Mouse (Mus musculus) lung, embryonic 14.5 days (tissue): ENCODE results near the gene Pcnx. TPM values are rescaled to one million over a fixed set of nuclear protein-coding genes. Genes with fewer than 3 reads are reported as not detected.

ENCODE experiments used
- ATAC-seq: fragments of 200-750 bp; cut with Nextera tagmentation; 2 replicates; pipeline ENCODE4 v1.8.0; 2017; ENCODE audit warnings: mild to moderate bottlenecking, moderate TSS enrichment, moderate library complexity; ENCODE audit not compliant: insufficient read depth
- DNase-seq: peaks from one replicate; pipeline ENCODE4 v3.0.0-alpha.2; 2015
- H3K27ac ChIP-seq: fragments of 300-500 bp; sonication (generic); 2 replicates; pipeline ENCODE4 v1.5.1; 2014; ENCODE audit warnings: low read depth, mild to moderate bottlenecking, moderate library complexity
- H3K27me3 ChIP-seq: fragments of 300-500 bp; sonication (generic); 2 replicates; pipeline ENCODE4 v1.6.1; 2014; ENCODE audit warnings: low read length, control low read depth; ENCODE audit not compliant: insufficient read depth
- H3K36me3 ChIP-seq: fragments of 300-500 bp; sonication (generic); 2 replicates; pipeline ENCODE4 v1.6.1; 2014; ENCODE audit warnings: control low read depth; ENCODE audit not compliant: insufficient read depth
- H3K4me1 ChIP-seq: fragments of 300-500 bp; sonication (generic); 2 replicates; pipeline ENCODE4 v1.6.1; 2014; ENCODE audit warnings: antibody characterized with exemption, control low read depth; ENCODE audit not compliant: insufficient read depth
- H3K4me2 ChIP-seq: fragments of 300-500 bp; sonication (generic); 2 replicates; pipeline ENCODE4 v1.6.1; 2014; ENCODE audit warnings: mild to moderate bottlenecking
- H3K4me3 ChIP-seq: fragments of 300-500 bp; sonication (generic); 2 replicates; pipeline ENCODE4 v1.5.1; 2014; ENCODE audit warnings: low read depth, low read length
- H3K9ac ChIP-seq: fragments of 300-500 bp; sonication (generic); 2 replicates; pipeline ENCODE4 v1.6.1; 2014
- H3K9me3 ChIP-seq: fragments of 300-500 bp; sonication (generic); 2 replicates; pipeline ENCODE4 v1.6.1; 2016; ENCODE audit warnings: low read depth, low read length, control low read depth
- CTCF ChIP-seq: IDR thresholded peaks from 2 replicates; pipeline ENCODE4 v1.5.1; 2016; ENCODE audit warnings: antibody characterized with exemption, low read depth
- WGBS: fragments of 180-500 bp; shearing (Covaris S2); extraction: QIAGEN DNeasy Blood & Tissue Kit; methylation state at CpG from one replicate; pipeline ENCODE4 v1.1.7; 2014; 5-methylcytosine and 5-hydroxymethylcytosine counted together
- polyA plus RNA-seq: library from polyadenylated mRNA; unstranded; fragments of >200 nt; fragmentation: Nextera tagmentation; extraction: Ambion mirVana; gene quantifications from 2 replicates; pipeline ENCODE4 v1.2.1, GENCODE M21; 2014

Gene Pcnx
- polyA plus RNA-seq, 1 experiment from 2014 or later: 17.4 TPM

DNA sequence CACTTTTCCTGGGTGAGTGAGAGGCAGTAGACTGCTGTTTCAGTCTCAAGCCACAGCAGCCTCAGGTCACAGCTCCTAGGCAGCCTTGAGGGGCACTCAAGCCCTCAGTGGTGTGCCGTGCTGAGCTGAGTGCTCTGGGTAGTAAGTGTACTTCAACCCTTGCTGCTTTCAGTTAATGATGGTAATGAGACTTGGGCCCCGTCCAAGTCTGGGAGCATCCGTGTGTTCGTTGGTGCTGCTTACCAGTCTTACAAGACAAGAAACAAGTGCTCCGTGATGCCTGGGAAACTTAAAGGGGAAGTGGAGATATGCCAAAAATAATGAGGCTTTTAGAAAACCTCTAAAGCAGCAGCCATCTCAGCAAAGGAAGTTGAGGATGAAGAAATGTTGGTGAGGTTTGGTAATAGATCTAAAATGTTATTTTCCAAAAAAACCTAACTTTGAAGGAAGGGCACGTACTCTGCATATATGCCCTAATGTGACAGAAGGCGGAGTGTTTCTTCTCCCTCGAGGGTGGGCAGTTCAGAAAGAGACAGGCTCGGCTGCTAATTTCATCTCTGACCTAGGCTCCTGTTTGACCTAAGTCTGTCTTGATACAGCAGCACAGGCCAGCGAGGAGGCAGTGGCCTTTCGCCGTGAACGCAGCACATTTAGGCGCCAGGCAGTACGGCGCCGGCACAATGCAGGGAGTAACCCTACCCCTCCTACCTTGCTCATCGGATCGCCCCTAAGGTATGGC is 68.0 kb downstream of the Pcnx start:
- WGBS: 63% methylated on average over 19 of the region's 19 CpGs
- no peak overlapping the region for H3K27ac ChIP-seq
- no peaks in the 10 kb centered on the region for H3K27me3 ChIP-seq
- H3K9ac ChIP-seq: no peak overlapping the region
- DNase-seq (peak; percentile 24), ATAC-seq (no peak)
- H3K4me2 ChIP-seq: no peak overlapping the region
- no peak overlapping the region for H3K4me3 ChIP-seq
- no peak for TF ChIP-seq CTCF
- H3K4me1 ChIP-seq: 0 out of 2 replicates have a peak, but pooled peaks cover 9% of the 10 kb centered on the region
- no peaks in the 10 kb centered on the region for H3K9me3 ChIP-seq
- H3K36me3 ChIP-seq: no peaks in the 10 kb centered on the region

GRCm38 (mm10) chr12:81928382-81928770 is 68.6 kb downstream of the Pcnx start:
- H3K9me3 ChIP-seq: no peaks in the 10 kb centered on the region
- DNase-seq (no peak), ATAC-seq (no peak)
- H3K9ac ChIP-seq: no peak overlapping the region
- H3K4me2 ChIP-seq: no peak overlapping the region
- H3K4me1 ChIP-seq: 0 out of 2 replicates have a peak, but pooled peaks cover 9% of the 10 kb centered on the region
- no peak for TF ChIP-seq CTCF
- H3K4me3 ChIP-seq: no peak overlapping the region
- H3K36me3 ChIP-seq: peaks cover 4% of the 10 kb centered on the region; the same call in 1 of the 2 replicates
- WGBS: 62% methylated on average over 6 of the region's 6 CpGs
- H3K27me3 ChIP-seq: no peaks in the 10 kb centered on the region
- no peak overlapping the region for H3K27ac ChIP-seq

DNA sequence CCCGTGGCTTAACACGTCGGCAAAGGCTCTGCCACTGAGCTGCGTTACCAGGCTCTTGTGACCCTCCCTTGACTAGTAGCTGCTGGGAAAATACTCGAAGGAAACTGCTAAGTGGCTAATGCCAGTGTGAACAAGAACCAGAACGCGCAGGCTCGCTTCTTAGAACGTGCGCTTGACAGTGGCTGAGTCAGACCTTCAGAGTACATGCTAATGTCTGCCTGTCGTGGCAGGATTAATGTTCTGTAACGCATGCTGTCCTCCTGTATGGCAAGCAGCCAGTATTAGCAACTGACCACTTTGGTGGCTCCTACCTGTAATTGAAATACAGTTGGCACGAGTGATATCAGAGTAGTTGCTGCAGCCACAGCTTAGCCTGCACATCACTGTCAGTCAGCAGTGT is 72.2 kb downstream of the Pcnx start:
- no peaks in the 10 kb centered on the region for H3K9me3 ChIP-seq
- no peak for DNase-seq

GRCm38 (mm10) chr12:81933430-81933829 is 73.6 kb downstream of the Pcnx start:
- no peaks in the 10 kb centered on the region for H3K27me3 ChIP-seq
- no peak for DNase-seq
- H3K4me3 ChIP-seq: no peak overlapping the region
- H3K27ac ChIP-seq: no peak overlapping the region
- H3K36me3 ChIP-seq: peaks cover 10% of the 10 kb centered on the region; the same call in 1 of the 2 replicates
- H3K4me2 ChIP-seq: no peak overlapping the region
- H3K4me1 ChIP-seq: no peaks in the 10 kb centered on the region
- no peak overlapping the region for H3K9ac ChIP-seq
- 84% methylated on average over 5 of the region's 5 CpGs for WGBS
- no peak for TF ChIP-seq CTCF
- ATAC-seq: no peak
- H3K9me3 ChIP-seq: no peaks in the 10 kb centered on the region

More for the DNA sequence above, 72.2 kb downstream of the Pcnx start:
- no peak for TF ChIP-seq CTCF
- Histone ChIP-seq H3K9ac (no peak overlapping the region), H3K36me3 (peaks cover 10% of the 10 kb centered on the region; the same call in 1 of the 2 replicates), H3K4me3 (no peak overlapping the region), H3K27me3 (no peaks in the 10 kb centered on the region), H3K4me2 (no peak overlapping the region), H3K4me1 (0 out of 2 replicates have a peak, but pooled peaks cover 5% of the 10 kb centered on the region), H3K27ac (no peak overlapping the region)
- no peak for ATAC-seq
- 71% methylated on average over 13 of the region's 13 CpGs for WGBS

- WGBS: 87% methylated on average over 5 of the region's 5 CpGs
- no peak for TF ChIP-seq CTCF
- H3K9me3 ChIP-seq: no peaks in the 10 kb centered on the region
- no peaks in the 10 kb centered on the region for H3K27me3 ChIP-seq
- no peak overlapping the region for H3K9ac ChIP-seq
- no peak for ATAC-seq
- no peak overlapping the region for H3K27ac ChIP-seq
- H3K4me2 ChIP-seq: no peak overlapping the region
- H3K4me3 ChIP-seq: no peak overlapping the region
- H3K4me1 ChIP-seq: no peaks in the 10 kb centered on the region
- H3K36me3 ChIP-seq: peaks cover 10% of the 10 kb centered on the region; the same call in 1 of the 2 replicates
- no peak for DNase-seq
Measured at GRCm38 (mm10) chr12:81934510-81934909, 74.7 kb downstream of the Pcnx start.

GRCm38 (mm10) chr12:81936066-81936465 is 76.2 kb downstream of the Pcnx start:
- Histone ChIP-seq H3K27me3 (no peaks in the 10 kb centered on the region), H3K36me3 (peaks cover 10% of the 10 kb centered on the region; the same call in 1 of the 2 replicates), H3K4me3 (no peak overlapping the region), H3K27ac (no peak overlapping the region), H3K4me1 (no peaks in the 10 kb centered on the region), H3K9ac (no peak overlapping the region), H3K9me3 (no peaks in the 10 kb centered on the region), H3K4me2 (no peak overlapping the region)
- no peak for ATAC-seq
- 68% methylated on average over 4 of the region's 4 CpGs for WGBS
- TF ChIP-seq CTCF: no peak
- no peak for DNase-seq

DNA sequence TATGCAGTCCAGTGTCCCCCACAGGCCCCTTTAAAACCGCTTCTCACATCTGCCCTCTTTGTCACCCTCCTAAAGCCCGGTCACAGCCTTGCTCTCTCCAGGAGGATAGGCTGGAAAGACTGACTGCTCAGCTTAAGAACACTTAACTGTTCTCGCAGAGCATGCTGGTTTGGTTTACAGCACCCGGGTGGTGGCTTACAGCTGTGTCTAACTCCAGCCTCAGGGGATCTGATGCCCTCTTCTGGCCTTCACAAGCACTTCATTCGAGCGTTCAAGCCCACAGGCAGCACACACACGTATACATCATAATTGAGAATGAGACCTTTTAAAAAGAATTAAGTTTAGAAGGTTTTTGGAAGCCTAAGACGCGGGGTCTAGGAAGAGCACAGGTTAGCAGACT is 81.4 kb downstream of the Pcnx start:
- Histone ChIP-seq H3K4me1 (0 out of 2 replicates have a peak, but pooled peaks cover 5% of the 10 kb centered on the region), H3K4me2 (no peak overlapping the region), H3K4me3 (no peak overlapping the region), H3K27me3 (no peaks in the 10 kb centered on the region), H3K9me3 (no peaks in the 10 kb centered on the region), H3K27ac (no peak overlapping the region), H3K9ac (no peak overlapping the region), H3K36me3 (no peaks in the 10 kb centered on the region)
- ATAC-seq (no peak), DNase-seq (no peak)
- WGBS: 83% methylated on average over 9 of the region's 9 CpGs
- TF ChIP-seq CTCF: no peak
